Mouse (Mus musculus): ENCODE results near the gene Nt5c2.

GRCm38 (mm10) chr19:46967861-46968260 is 47.1 kb downstream of the Nt5c2 start:
- TF ChIP-seq POLR2A (IDR thresholded peaks at IDR 0.05; ENCODE audit: insufficient read depth, low read length) (no peak), CTCF (IDR thresholded peaks at IDR 0.05; ENCODE audit: low read depth, low read length) (no peak), EP300 (IDR thresholded peaks at IDR 0.05; ENCODE audit: insufficient read depth, low read depth, low read length) (no peak)

All from ES-Bruce4 (cell line).